Mouse (Mus musculus) thymus, postnatal 14 days (tissue): ENCODE results near the gene Gm28036.

ENCODE experiments used
- DNase-seq: peaks from one replicate; pipeline ENCODE4 v3.0.0; 2021

Gm28036 gene

GRCm38 (mm10) chr2:156080391-156080790 is 46.5 kb downstream of the Gm28036 start:
- no peak for DNase-seq

- no peak for DNase-seq
Measured at GRCm38 (mm10) chr2:156079674-156080073, 47.2 kb downstream of the Gm28036 start.

GRCm38 (mm10) chr2:156079183-156079560 is 47.7 kb downstream of the Gm28036 start:
- DNase-seq, result no peak

GRCm38 (mm10) chr2:156078421-156079182 is 48.3 kb downstream of the Gm28036 start:
- no peak for DNase-seq

GRCm38 (mm10) chr2:156077461-156077860 is 49.4 kb downstream of the Gm28036 start:
- DNase-seq, result no peak

- DNase-seq, result no peak
Measured at GRCm38 (mm10) chr2:156073725-156074124, 53.2 kb downstream of the Gm28036 start.

GRCm38 (mm10) chr2:156071236-156071635 is 55.7 kb downstream of the Gm28036 start:
- no peak for DNase-seq

GRCm38 (mm10) chr2:156067916-156068315 is 59.0 kb downstream of the Gm28036 start:
- no peak for DNase-seq

GRCm38 (mm10) chr2:156066126-156066525 is 60.8 kb downstream of the Gm28036 start:
- DNase-seq, result no peak

GRCm38 (mm10) chr2:156065099-156066041 is 61.5 kb downstream of the Gm28036 start, which contains the start of gene Spag4:
Spag4 (plus strand) TSS chr2:156065175.
- peak; percentile 82 for DNase-seq

- DNase-seq, result no peak
Measured at GRCm38 (mm10) chr2:156052816-156053215, 74.1 kb downstream of the Gm28036 start, which contains the start of gene Fer1l4. Fer1l4 (minus strand) TSS chr2:156052947.

- peak; percentile 59 for DNase-seq
Measured at GRCm38 (mm10) chr2:156047929-156048328, 79.0 kb downstream of the Gm28036 start.

- DNase-seq, result no peak
Measured at GRCm38 (mm10) chr2:156042903-156043302, 84.0 kb downstream of the Gm28036 start.

- no peak for DNase-seq
Measured at GRCm38 (mm10) chr2:156039390-156039789, 87.5 kb downstream of the Gm28036 start.

GRCm38 (mm10) chr2:156025482-156025881 is 101.4 kb downstream of the Gm28036 start:
- no peak for DNase-seq
